Mouse (Mus musculus) mature B cell (primary cell): ENCODE measurements around the gene Pcgf6.

Source experiments
- in situ Hi-C: fragments of 300-500 bp; cut with MboI; formaldehyde crosslinking; loops from 2 replicates; pipeline ENCODE4 v1.14.3; 2019

Pcgf6 gene

GRCm38 (mm10) chr19:47050271-47051032 is at the start of gene Pcgf6:
Gene Pcgf6, minus strand, starts transcription at chr19:47050906.
- in situ Hi-C loops: no loop called here

- in situ Hi-C loops: no loop called here
Measured at GRCm38 (mm10) chr19:47090550-47091156, 39.9 kb upstream of the Pcgf6 start, which contains the start of the genes Usmg5 and Pdcd11. Gene Usmg5, minus strand, starts transcription at chr19:47090647. Gene Pdcd11, plus strand, starts transcription at chr19:47090768.

- in situ Hi-C loops: no loop called here
Measured at GRCm38 (mm10) chr19:47089718-47090525, 39.2 kb upstream of the Pcgf6 start.

GRCm38 (mm10) chr19:47088226-47088625 is 37.5 kb upstream of the Pcgf6 start:
- in situ Hi-C loops: no loop called here

- in situ Hi-C loops: no loop called here
Measured at GRCm38 (mm10) chr19:47067924-47068611, 17.4 kb upstream of the Pcgf6 start.

GRCm38 (mm10) chr19:47067096-47067882 is 16.6 kb upstream of the Pcgf6 start, which contains the start of gene Taf5:
Gene Taf5, plus strand, starts transcription at chr19:47067746.
- in situ Hi-C loops: no loop called here

- in situ Hi-C loops: no loop called here
Measured at GRCm38 (mm10) chr19:47065860-47066259, 15.2 kb upstream of the Pcgf6 start.

GRCm38 (mm10) chr19:47057684-47058083 is 7.0 kb upstream of the Pcgf6 start:
- in situ Hi-C loops: no loop called here

- in situ Hi-C loops: no loop called here
Measured at GRCm38 (mm10) chr19:47053471-47053870, 2.8 kb upstream of the Pcgf6 start.

GRCm38 (mm10) chr19:47052927-47053326 is 2.2 kb upstream of the Pcgf6 start:
- in situ Hi-C loops: no loop called here

GRCm38 (mm10) chr19:47049840-47050239 is 866 bp downstream of the Pcgf6 start:
- in situ Hi-C loops: no loop called here

- in situ Hi-C loops: no loop called here
Measured at GRCm38 (mm10) chr19:47049061-47049460, 1.6 kb downstream of the Pcgf6 start.

GRCm38 (mm10) chr19:47047236-47047833 is 3.4 kb downstream of the Pcgf6 start:
- in situ Hi-C loops: no loop called here

GRCm38 (mm10) chr19:47046343-47046742 is 4.4 kb downstream of the Pcgf6 start:
- in situ Hi-C loops: no loop called here

GRCm38 (mm10) chr19:47043608-47044007 is 7.1 kb downstream of the Pcgf6 start:
- in situ Hi-C loops: no loop called here

- in situ Hi-C loops: no loop called here
Measured at GRCm38 (mm10) chr19:47040720-47041473, 9.8 kb downstream of the Pcgf6 start.

- in situ Hi-C loops: no loop called here
Measured at GRCm38 (mm10) chr19:47036596-47036995, 14.1 kb downstream of the Pcgf6 start.

- in situ Hi-C loops: no loop called here
Measured at GRCm38 (mm10) chr19:47034916-47035315, 15.8 kb downstream of the Pcgf6 start.

- in situ Hi-C loops: no loop called here
Measured at GRCm38 (mm10) chr19:47031770-47032169, 18.9 kb downstream of the Pcgf6 start.

GRCm38 (mm10) chr19:47029796-47030195 is 20.9 kb downstream of the Pcgf6 start:
- in situ Hi-C loops: no loop called here
